Mouse (Mus musculus) midbrain, embryonic 13.5 days (tissue): Measurements from ENCODE around the gene Gsto1. TPM values are rescaled to one million over a fixed set of nuclear protein-coding genes. Genes with fewer than 3 reads are reported as not detected.

Experiments
- ATAC-seq: fragments of 200-750 bp; cut with Nextera tagmentation; 2 replicates; pipeline ENCODE4 v1.8.0; 2017; ENCODE audit warnings: mild to moderate bottlenecking, moderate TSS enrichment, moderate library complexity
- H3K27ac ChIP-seq: fragments of 300-500 bp; sonication (generic); 2 replicates; pipeline ENCODE4 v1.5.1; 2015; ENCODE audit warnings: inconsistent platforms, mild to moderate bottlenecking, moderate library complexity
- H3K27me3 ChIP-seq: fragments of 300-500 bp; sonication (generic); 2 replicates; pipeline ENCODE4 v1.6.1; 2015; ENCODE audit warnings: mild to moderate bottlenecking, inconsistent platforms
- H3K36me3 ChIP-seq: fragments of 300-500 bp; sonication (generic); 2 replicates; pipeline ENCODE4 v1.6.1; 2015; ENCODE audit warnings: mild to moderate bottlenecking, inconsistent platforms
- H3K4me1 ChIP-seq: fragments of 300-500 bp; sonication (generic); replicated peaks from 2 replicates; pipeline ENCODE4 v1.6.1; 2015; ENCODE audit warnings: inconsistent platforms
- H3K4me2 ChIP-seq: fragments of 300-500 bp; sonication (generic); replicated peaks from 2 replicates; pipeline ENCODE4 v1.6.1; 2015; ENCODE audit warnings: moderate library complexity, mild to moderate bottlenecking, inconsistent platforms
- H3K4me3 ChIP-seq: fragments of 300-500 bp; sonication (generic); replicated peaks from 2 replicates; pipeline ENCODE4 v1.5.1; 2015; ENCODE audit warnings: mild to moderate bottlenecking, inconsistent platforms
- H3K9ac ChIP-seq: fragments of 300-500 bp; sonication (generic); replicated peaks from 2 replicates; pipeline ENCODE4 v1.6.1; 2015; ENCODE audit warnings: mild to moderate bottlenecking, inconsistent platforms
- H3K9me3 ChIP-seq: fragments of 300-500 bp; sonication (generic); 2 replicates; pipeline ENCODE4 v1.6.1; 2016; ENCODE audit warnings: mild to moderate bottlenecking, inconsistent platforms
- WGBS: fragments of 180-500 bp; shearing (Covaris S2); methylation state at CpG from one replicate; pipeline ENCODE4 v1.1.7; 2015; 5-methylcytosine and 5-hydroxymethylcytosine counted together
- polyA plus RNA-seq: library from polyadenylated mRNA; unstranded; fragments of >200 nt; fragmentation: Nextera tagmentation; extraction: Ambion mirVana; gene quantifications from 2 replicates; pipeline ENCODE4 v1.2.1, GENCODE M21; 2015

Gene Gsto1
- polyA plus RNA-seq, 1 experiment from 2014 or later = 98.3 TPM

DNA sequence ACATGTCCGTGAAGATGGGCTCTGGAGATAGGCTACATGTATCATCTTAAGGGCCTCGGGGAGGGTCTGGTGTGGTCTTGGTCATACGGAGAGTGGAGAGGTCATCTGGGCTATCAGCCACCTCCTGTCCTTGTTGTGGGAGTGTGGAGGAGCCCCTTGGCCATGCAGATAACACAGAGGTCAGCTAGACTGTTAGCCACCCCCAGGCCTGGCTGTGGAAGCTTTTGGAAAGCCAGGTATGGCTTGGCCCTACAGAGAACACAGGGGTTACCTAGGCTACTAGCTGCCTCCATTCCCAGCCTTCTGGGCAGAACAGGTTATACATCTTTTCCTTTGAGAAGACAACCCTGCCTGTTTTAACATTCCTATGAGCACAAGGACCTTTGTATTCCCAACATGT lies 7.8 kb downstream of the Gsto1 start:
- no peak overlapping the region for H3K27ac ChIP-seq
- WGBS = 97% methylated on average over 3 of the region's 3 CpGs
- no peak for ATAC-seq

GRCm38 (mm10) chr19:47864051-47864450 lies 9.3 kb downstream of the Gsto1 start:
- H3K9ac ChIP-seq = no peak overlapping the region
- WGBS = 97% methylated on average over 9 of the region's 9 CpGs
- H3K9me3 ChIP-seq = no peaks in the 10 kb centered on the region
- H3K27me3 ChIP-seq = peaks cover 7% of the 10 kb centered on the region; the same call in 1 of the 2 replicates
- ATAC-seq = no peak
- no peak overlapping the region for H3K27ac ChIP-seq
- no peak overlapping the region for H3K4me3 ChIP-seq
- H3K36me3 ChIP-seq = no peaks in the 10 kb centered on the region
- H3K4me1 ChIP-seq = peaks cover 6% of the 10 kb centered on the region
- no peak overlapping the region for H3K4me2 ChIP-seq

More for the DNA sequence above, 7.8 kb downstream of the Gsto1 start:
- H3K9me3 ChIP-seq = no peaks in the 10 kb centered on the region
- no peak overlapping the region for H3K9ac ChIP-seq
- 0 out of 2 replicates have a peak, but pooled peaks cover 7% of the 10 kb centered on the region for H3K36me3 ChIP-seq
- H3K4me2 ChIP-seq = no peak overlapping the region
- peaks cover 3% of the 10 kb centered on the region; the same call in 1 of the 2 replicates for H3K27me3 ChIP-seq
- no peak overlapping the region for H3K4me3 ChIP-seq
- H3K4me1 ChIP-seq = peaks cover 13% of the 10 kb centered on the region

GRCm38 (mm10) chr19:47864721-47865120 lies 10.0 kb downstream of the Gsto1 start:
- 81% methylated on average over 7 of the region's 7 CpGs for WGBS

GRCm38 (mm10) chr19:47865353-47865947 lies 10.7 kb downstream of the Gsto1 start, which contains the start of gene Gsto2:
TSS of gene Gsto2 (plus strand) at chr19:47865534.
- WGBS = under 1% methylated on average over 49 of the region's 49 CpGs
- H3K27ac ChIP-seq = peak within 1 kb of the TSS; percentile 91
- H3K4me3 ChIP-seq = peak within 1 kb of the TSS; percentile 70
- H3K4me1 ChIP-seq = peaks cover 6% of the 10 kb centered on the region
- H3K4me2 ChIP-seq = peak within 1 kb of the TSS; percentile 82
- no peaks in the 10 kb centered on the region for H3K9me3 ChIP-seq
- H3K9ac ChIP-seq = peak within 1 kb of the TSS; percentile 89
- peak; percentile 100 for ATAC-seq
- H3K36me3 ChIP-seq = no peaks in the 10 kb centered on the region
- peaks cover 7% of the 10 kb centered on the region; the same call in 1 of the 2 replicates for H3K27me3 ChIP-seq

More at GRCm38 (mm10) chr19:47864721-47865120, 10.0 kb downstream of the Gsto1 start:
- H3K36me3 ChIP-seq = no peaks in the 10 kb centered on the region
- peak overlapping the region; percentile 89 for H3K9ac ChIP-seq
- H3K4me3 ChIP-seq = peak overlapping the region; percentile 70
- H3K4me1 ChIP-seq = peaks cover 6% of the 10 kb centered on the region
- H3K4me2 ChIP-seq = peak overlapping the region; percentile 82
- H3K9me3 ChIP-seq = no peaks in the 10 kb centered on the region
- no peak for ATAC-seq
- H3K27ac ChIP-seq = no peak overlapping the region
- H3K27me3 ChIP-seq = peaks cover 7% of the 10 kb centered on the region; the same call in 1 of the 2 replicates

GRCm38 (mm10) chr19:47867628-47868175 lies 12.9 kb downstream of the Gsto1 start:
- peaks cover 6% of the 10 kb centered on the region for H3K4me1 ChIP-seq
- H3K27me3 ChIP-seq = peaks cover 7% of the 10 kb centered on the region; the same call in 1 of the 2 replicates
- no peak for ATAC-seq
- no peaks in the 10 kb centered on the region for H3K36me3 ChIP-seq
- no peaks in the 10 kb centered on the region for H3K9me3 ChIP-seq
- H3K4me2 ChIP-seq = no peak overlapping the region
- no peak overlapping the region for H3K9ac ChIP-seq
- H3K27ac ChIP-seq = no peak overlapping the region
- H3K4me3 ChIP-seq = no peak overlapping the region
- WGBS = 72% methylated on average over 4 of the region's 4 CpGs

- Histone ChIP-seq H3K4me3 (no peak overlapping the region), H3K27ac (no peak overlapping the region), H3K27me3 (peaks cover 7% of the 10 kb centered on the region; the same call in 1 of the 2 replicates), H3K36me3 (no peaks in the 10 kb centered on the region), H3K4me1 (peaks cover 6% of the 10 kb centered on the region), H3K9me3 (no peaks in the 10 kb centered on the region), H3K9ac (no peak overlapping the region), H3K4me2 (no peak overlapping the region)
- WGBS = 74% methylated on average over 4 of the region's 4 CpGs
- no peak for ATAC-seq
Measured at GRCm38 (mm10) chr19:47868951-47869350, 14.2 kb downstream of the Gsto1 start.

GRCm38 (mm10) chr19:47869516-47869915 lies 14.7 kb downstream of the Gsto1 start:
- Histone ChIP-seq H3K9me3 (no peaks in the 10 kb centered on the region), H3K4me1 (peaks cover 6% of the 10 kb centered on the region), H3K4me3 (no peak overlapping the region), H3K36me3 (no peaks in the 10 kb centered on the region), H3K4me2 (no peak overlapping the region), H3K27me3 (peaks cover 7% of the 10 kb centered on the region; the same call in 1 of the 2 replicates), H3K9ac (no peak overlapping the region), H3K27ac (no peak overlapping the region)
- WGBS = 77% methylated on average over 3 of the region's 3 CpGs
- ATAC-seq = no peak

- Histone ChIP-seq H3K4me3 (no peak overlapping the region), H3K27ac (no peak overlapping the region), H3K36me3 (no peaks in the 10 kb centered on the region), H3K4me1 (no peaks in the 10 kb centered on the region), H3K4me2 (no peak overlapping the region), H3K27me3 (peaks cover 7% of the 10 kb centered on the region; the same call in 1 of the 2 replicates), H3K9ac (no peak overlapping the region), H3K9me3 (no peaks in the 10 kb centered on the region)
- WGBS = 77% methylated on average over 7 of the region's 7 CpGs
- ATAC-seq = no peak
Measured at GRCm38 (mm10) chr19:47870102-47870666, 15.4 kb downstream of the Gsto1 start.

DNA sequence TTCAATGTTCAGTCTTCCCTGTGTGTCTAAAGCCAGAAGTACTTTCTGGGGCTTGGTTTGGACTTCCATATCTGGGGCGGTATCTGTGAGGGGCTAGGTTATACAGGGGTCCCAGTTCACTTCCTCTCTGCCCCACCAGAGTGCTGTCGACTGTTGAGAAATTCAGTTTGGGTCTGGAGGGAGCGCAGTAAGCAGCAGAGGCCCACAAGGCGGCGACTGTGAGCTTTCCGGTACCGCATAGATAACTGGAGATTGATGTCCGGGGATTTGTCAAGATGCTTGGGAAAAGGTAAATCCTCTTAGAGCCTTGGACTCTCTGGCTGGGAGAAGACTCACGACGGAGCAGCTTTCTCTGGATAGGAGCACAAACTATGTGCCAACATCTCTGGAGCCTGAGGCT lies 16.7 kb downstream of the Gsto1 start:
- Histone ChIP-seq H3K4me3 (no peak overlapping the region), H3K9ac (no peak overlapping the region), H3K27ac (no peak overlapping the region), H3K9me3 (no peaks in the 10 kb centered on the region), H3K4me2 (no peak overlapping the region), H3K4me1 (no peaks in the 10 kb centered on the region), H3K36me3 (no peaks in the 10 kb centered on the region), H3K27me3 (peaks cover 7% of the 10 kb centered on the region; the same call in 1 of the 2 replicates)
- WGBS = 21% methylated on average over 10 of the region's 10 CpGs
- ATAC-seq = no peak

GRCm38 (mm10) chr19:47876252-47876651 lies 21.5 kb downstream of the Gsto1 start:
- Histone ChIP-seq H3K27me3 (no peaks in the 10 kb centered on the region), H3K9ac (no peak overlapping the region), H3K27ac (no peak overlapping the region), H3K4me3 (no peak overlapping the region), H3K4me2 (no peak overlapping the region), H3K4me1 (peaks cover 5% of the 10 kb centered on the region), H3K36me3 (no peaks in the 10 kb centered on the region), H3K9me3 (no peaks in the 10 kb centered on the region)
- WGBS = 82% methylated on average over 15 of the region's 15 CpGs
- ATAC-seq = no peak

- Histone ChIP-seq H3K9me3 (no peaks in the 10 kb centered on the region), H3K27me3 (no peaks in the 10 kb centered on the region), H3K36me3 (no peaks in the 10 kb centered on the region), H3K4me1 (peaks cover 5% of the 10 kb centered on the region), H3K4me2 (no peak overlapping the region), H3K9ac (no peak overlapping the region), H3K4me3 (no peak overlapping the region), H3K27ac (no peak overlapping the region)
- ATAC-seq = no peak
- 86% methylated on average over 7 of the region's 7 CpGs for WGBS
Measured at GRCm38 (mm10) chr19:47881538-47881937, 26.8 kb downstream of the Gsto1 start.

DNA sequence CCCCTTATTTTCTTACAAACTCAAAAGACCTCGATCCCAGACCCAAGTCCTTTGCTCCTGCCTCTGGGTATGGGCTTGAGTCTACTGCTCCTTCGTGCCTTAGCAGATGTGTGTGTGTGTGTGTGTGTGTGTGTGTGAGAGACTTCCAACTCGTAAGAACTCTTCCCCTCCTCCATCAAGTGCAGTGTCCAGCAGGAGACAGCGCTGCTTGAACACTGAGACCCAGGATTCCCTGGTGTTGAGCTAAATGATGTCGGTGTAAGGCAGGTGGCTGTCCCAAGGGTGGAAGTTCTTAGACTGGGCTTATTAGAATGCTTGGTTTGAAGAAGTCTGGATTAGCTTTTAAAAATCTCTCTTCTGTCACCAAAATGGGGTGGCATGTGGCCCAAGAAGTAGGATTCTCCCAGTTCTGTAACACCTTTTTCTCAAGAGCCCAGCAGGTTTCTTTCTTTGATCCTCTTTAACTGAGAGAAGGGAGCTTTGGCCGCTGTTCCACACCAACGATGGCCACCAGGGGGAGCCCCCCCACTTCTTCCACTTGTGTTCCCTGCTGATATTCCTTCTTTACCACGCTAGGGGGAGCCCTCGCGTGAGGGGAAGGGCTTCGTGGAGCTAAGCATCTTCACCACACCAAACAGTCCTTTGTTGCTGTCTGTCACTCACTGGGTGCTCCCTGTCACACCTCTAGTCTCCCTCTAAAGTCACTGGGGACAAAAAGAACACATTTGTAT lies 27.5 kb downstream of the Gsto1 start:
- Histone ChIP-seq H3K4me1 (peaks cover 5% of the 10 kb centered on the region), H3K4me3 (no peak overlapping the region), H3K27ac (no peak overlapping the region), H3K4me2 (no peak overlapping the region), H3K27me3 (no peaks in the 10 kb centered on the region), H3K36me3 (no peaks in the 10 kb centered on the region), H3K9ac (no peak overlapping the region), H3K9me3 (no peaks in the 10 kb centered on the region)
- peak; percentile 80 for ATAC-seq
- 26% methylated on average over 11 of the region's 11 CpGs for WGBS
